Mouse (Mus musculus) ES-E14 (cell line): ENCODE results near the gene Trak2. TPM values are rescaled to one million over a fixed set of nuclear protein-coding genes. Genes with fewer than 3 reads are reported as not detected.

ENCODE experiments used
- DNase-seq: peaks from one replicate; pipeline ENCODE4 v3.0.0-alpha.2; 2013; ENCODE audit warnings: low read depth, low spot score
- H3K27ac ChIP-seq: 2 replicates; pipeline ENCODE4 v1.5.1; 2012; ENCODE audit warnings: low read depth, mild to moderate bottlenecking, low read length, moderate library complexity, mixed read lengths; ENCODE audit not compliant: poor library complexity, insufficient read depth, severe bottlenecking
- H3K36me3 ChIP-seq: 2 replicates; pipeline ENCODE4 v1.6.1; 2012; ENCODE audit warnings: mild to moderate bottlenecking, low read length, moderate library complexity, mixed read lengths; ENCODE audit not compliant: control insufficient read depth, poor library complexity, insufficient read depth, severe bottlenecking
- H3K4me1 ChIP-seq, 2 experiments: fragments of 150-350 bp in 1 of 2; sonication (generic) in 1 of 2; 2 replicates each; pipeline ENCODE4 v1.6.1; 2012; ENCODE audit warnings: low read length in 2 of 2, mild to moderate bottlenecking in 1 of 2, mixed read lengths in 1 of 2; ENCODE audit not compliant: control insufficient read depth in 2 of 2, insufficient read depth in 2 of 2, poor library complexity in 1 of 2
- H3K4me3 ChIP-seq, 2 experiments: fragments of 150-350 bp in 1 of 2; sonication (generic) in 1 of 2; 2 replicates each; pipeline ENCODE4 v1.5.1; 2012; ENCODE audit warnings: low read length in 2 of 2, low read depth in 1 of 2, mild to moderate bottlenecking in 1 of 2, mixed read lengths in 1 of 2; ENCODE audit not compliant: insufficient read depth in 1 of 2, poor library complexity in 1 of 2, severe bottlenecking in 1 of 2
- H3K9ac ChIP-seq: 2 replicates; pipeline ENCODE4 v1.6.1; 2012; ENCODE audit warnings: low read depth, mild to moderate bottlenecking, low read length, mixed read lengths; ENCODE audit not compliant: poor library complexity, insufficient read depth, severe bottlenecking
- H3K9me3 ChIP-seq: fragments of 150-350 bp; sonication (generic); 2 replicates; pipeline ENCODE4 v1.6.1; 2012; ENCODE audit warnings: low read depth, mild to moderate bottlenecking, low read length; ENCODE audit not compliant: control insufficient read depth, insufficient read depth
- CHD2 ChIP-seq: IDR thresholded peaks from 2 replicates; pipeline ENCODE4 v1.6.1; 2014; ENCODE audit warnings: mild to moderate bottlenecking, low read depth, low read length, inconsistent platforms
- HCFC1 ChIP-seq: IDR thresholded peaks from 2 replicates; pipeline ENCODE4 v1.6.1; 2012; ENCODE audit warnings: low read length, inconsistent platforms, borderline replicate concordance; ENCODE audit not compliant: insufficient read depth
- MAFK ChIP-seq: IDR thresholded peaks from 2 replicates; pipeline ENCODE4 v1.6.1; 2014; ENCODE audit warnings: mild to moderate bottlenecking, low read depth, low read length, inconsistent platforms; ENCODE audit not compliant: insufficient read depth
- ZC3H11A ChIP-seq: IDR thresholded peaks from 2 replicates; pipeline ENCODE4 v1.6.1; 2012; ENCODE audit warnings: low read depth, mild to moderate bottlenecking, inconsistent platforms, low read length, borderline replicate concordance
- ZNF384 ChIP-seq: IDR thresholded peaks from 2 replicates; pipeline ENCODE4 v1.6.1; 2012; ENCODE audit warnings: low read depth, low read length, inconsistent platforms
- in situ Hi-C, 2 experiments: fragments of 600-800 bp; cut with MboI; formaldehyde crosslinking; loops; one replicate each; pipeline ENCODE4 v1.15.1; 2025; ENCODE audit warnings: low sequenced_read_pairs in 2 of 2, inconsistent platforms in 1 of 2; ENCODE audit not compliant: unreplicated experiment in 2 of 2
- total RNA-seq: library from RNA; depleted of rRNA; stranded (reverse); fragments of 300-350 nt; gene quantifications from 2 replicates; pipeline ENCODE4 v1.2.3, GENCODE M21; 2012

Gene Trak2
- total RNA-seq, 1 experiment: 19.7 TPM

- in situ Hi-C loops: no loop called here
- no peak overlapping the region for H3K27ac ChIP-seq
- H3K36me3 ChIP-seq: 0 out of 2 replicates have a peak, but pooled peaks cover 1% of the 10 kb centered on the region
- no peak for DNase-seq
- TF ChIP-seq HCFC1 (no peak), ZNF384 (no peak), MAFK (no peak), ZC3H11A (no peak), CHD2 (no peak)
- H3K4me3 ChIP-seq: no peak overlapping the region
- H3K9me3 ChIP-seq: no peaks in the 10 kb centered on the region
- H3K4me1 ChIP-seq: no peaks in the 10 kb centered on the region
- H3K9ac ChIP-seq: no peak overlapping the region
Observed at GRCm38 (mm10) chr1:58937606-58938099, 35.6 kb downstream of the Trak2 start.

GRCm38 (mm10) chr1:58936746-58937605, 36.3 kb downstream of the Trak2 start:
- Histone ChIP-seq H3K4me1 (no peaks in the 10 kb centered on the region), H3K9ac (no peak overlapping the region), H3K36me3 (0 out of 2 replicates have a peak, but pooled peaks cover 1% of the 10 kb centered on the region), H3K9me3 (no peaks in the 10 kb centered on the region), H3K4me3 (no peak overlapping the region), H3K27ac (no peak overlapping the region)
- no peak for TF ChIP-seq HCFC1
- no peak for TF ChIP-seq CHD2
- no peak for TF ChIP-seq ZC3H11A
- TF ChIP-seq ZNF384: no peak
- no peak for TF ChIP-seq MAFK
- in situ Hi-C loops: no loop called here
- no peak for DNase-seq

DNA sequence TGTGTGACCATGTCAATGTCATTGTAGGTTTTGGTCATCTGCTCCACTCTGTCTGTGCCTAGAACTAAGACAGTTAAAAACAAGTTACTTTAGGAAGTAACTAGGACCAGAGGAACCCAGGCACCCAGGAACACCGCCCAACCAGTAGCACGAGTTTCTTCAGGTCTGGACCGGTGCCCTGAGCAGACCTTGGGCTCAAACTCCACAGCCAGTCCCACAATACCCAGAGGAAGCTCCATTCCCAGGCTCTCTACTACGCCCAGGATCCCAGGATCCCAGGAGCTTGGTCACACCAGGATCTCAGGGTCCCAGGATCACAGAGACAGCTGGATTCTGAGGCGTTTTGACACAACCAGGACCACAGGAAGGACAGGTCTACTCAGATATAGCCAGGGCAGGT, 46.6 kb downstream of the Trak2 start:
- in situ Hi-C loops: no loop called here
- H3K4me1 ChIP-seq: no peaks in the 10 kb centered on the region
- H3K4me3 ChIP-seq: no peak overlapping the region
- H3K9ac ChIP-seq: no peak overlapping the region
- no peaks in the 10 kb centered on the region for H3K9me3 ChIP-seq
- H3K36me3 ChIP-seq: peaks cover under 1% of the 10 kb centered on the region; the same call in 1 of the 2 replicates
- no peak for DNase-seq
- TF ChIP-seq MAFK: no peak
- H3K27ac ChIP-seq: no peak overlapping the region

- TF ChIP-seq ZNF384 (no peak), HCFC1 (no peak), CHD2 (no peak), ZC3H11A (no peak), MAFK (no peak)
- Histone ChIP-seq H3K9ac (no peak overlapping the region), H3K9me3 (no peaks in the 10 kb centered on the region), H3K36me3 (peaks cover 22% of the 10 kb centered on the region), H3K4me1 (peaks cover 0 to 3% of the 10 kb centered on the region in 2 experiments; a peak in 1 of 4 replicates), H3K4me3 (no peak overlapping the region), H3K27ac (no peak overlapping the region)
- in situ Hi-C loops: no loop called here
- DNase-seq: no peak
Observed at GRCm38 (mm10) chr1:58917566-58917965, 55.7 kb downstream of the Trak2 start.
